Mouse (Mus musculus) bone marrow macrophage, adult 2 months (primary cell): Measurements from ENCODE around the gene Snx9. TPM values are rescaled to one million over a fixed set of nuclear protein-coding genes. Genes with fewer than 3 reads are reported as not detected.
A peak's percentile ranks its signal among the peaks of the same experiment; 100 is the strongest.

Experiments used
- H3K27ac ChIP-seq: 2 replicates; pipeline ENCODE4 v1.5.1; 2012; ENCODE audit warnings: low read depth, low read length; ENCODE audit not compliant: insufficient read depth
- H3K4me1 ChIP-seq: 2 replicates; pipeline ENCODE4 v1.6.1; 2012; ENCODE audit warnings: low read length; ENCODE audit not compliant: control insufficient read depth, insufficient read depth
- H3K4me3 ChIP-seq: 2 replicates; pipeline ENCODE4 v1.5.1; 2012; ENCODE audit warnings: mild to moderate bottlenecking, low read length, moderate library complexity; ENCODE audit not compliant: insufficient read depth
- CTCF ChIP-seq: IDR thresholded peaks from 2 replicates; pipeline ENCODE4 v1.5.1; 2012; ENCODE audit warnings: low read depth, mild to moderate bottlenecking, low read length, moderate library complexity
- POLR2A ChIP-seq: IDR thresholded peaks from 2 replicates; pipeline ENCODE4 v1.6.1; 2012; ENCODE audit warnings: mild to moderate bottlenecking, low read depth, low read length, borderline replicate concordance
- polyA plus RNA-seq: library from polyadenylated mRNA; stranded (reverse); fragments of >200 nt; gene quantifications from 2 replicates; pipeline ENCODE4 v1.2.4, GENCODE M21; 2012; ENCODE audit not compliant: missing spikeins, insufficient read depth, insufficient read length

Gene Snx9
- polyA plus RNA-seq, 1 experiment: 77.6 TPM

GRCm38 (mm10) chr17:5840550-5841127 lies 490 bp upstream of the Snx9 start:
- H3K4me3 ChIP-seq: peak overlapping the region; percentile 85
- TF ChIP-seq CTCF: no peak
- TF ChIP-seq POLR2A: no peak
- H3K4me1 ChIP-seq: peaks cover 20% of the 10 kb centered on the region
- H3K27ac ChIP-seq: peak overlapping the region; percentile 90

GRCm38 (mm10) chr17:5841943-5842273 lies 779 bp downstream of the Snx9 start:
- peak overlapping the region; percentile 85 for H3K4me3 ChIP-seq
- H3K27ac ChIP-seq: peak overlapping the region; percentile 90
- peaks cover 29% of the 10 kb centered on the region for H3K4me1 ChIP-seq
- TF ChIP-seq CTCF (no peak), POLR2A (no peak)

- peaks cover 32% of the 10 kb centered on the region for H3K4me1 ChIP-seq
- no peak overlapping the region for H3K27ac ChIP-seq
- H3K4me3 ChIP-seq: peak overlapping the region; percentile 7
- TF ChIP-seq POLR2A (no peak), CTCF (no peak)
These were observed 2.0 kb downstream of the Snx9 start for GRCm38 (mm10) chr17:5842988-5843640.

GRCm38 (mm10) chr17:5843641-5843990 lies 2.5 kb downstream of the Snx9 start:
- no peak overlapping the region for H3K4me3 ChIP-seq

GRCm38 (mm10) chr17:5845376-5845775 lies 4.2 kb downstream of the Snx9 start:
- TF ChIP-seq POLR2A (no peak), CTCF (no peak)
- no peak overlapping the region for H3K4me3 ChIP-seq
- no peak overlapping the region for H3K27ac ChIP-seq
- peaks cover 40% of the 10 kb centered on the region for H3K4me1 ChIP-seq

More at GRCm38 (mm10) chr17:5843641-5843990, 2.5 kb downstream of the Snx9 start:
- Histone ChIP-seq H3K27ac (no peak overlapping the region), H3K4me1 (peaks cover 33% of the 10 kb centered on the region)
- TF ChIP-seq CTCF (no peak), POLR2A (no peak)

- Histone ChIP-seq H3K4me3 (no peak overlapping the region), H3K4me1 (peaks cover 41% of the 10 kb centered on the region), H3K27ac (no peak overlapping the region)
- TF ChIP-seq CTCF (no peak), POLR2A (no peak)
These were observed 5.0 kb downstream of the Snx9 start for GRCm38 (mm10) chr17:5846101-5846500.

- no peak for TF ChIP-seq CTCF
- peak overlapping the region; percentile 91 for H3K27ac ChIP-seq
- H3K4me3 ChIP-seq: peak overlapping the region; percentile 35
- peaks cover 30% of the 10 kb centered on the region for H3K4me1 ChIP-seq
These were observed 7.7 kb downstream of the Snx9 start for GRCm38 (mm10) chr17:5848706-5849415.

GRCm38 (mm10) chr17:5849421-5849910 lies 8.3 kb downstream of the Snx9 start:
- H3K4me1 ChIP-seq: peaks cover 29% of the 10 kb centered on the region
- H3K4me3 ChIP-seq: peak overlapping the region; percentile 35
- peak overlapping the region; percentile 91 for H3K27ac ChIP-seq
- no peak; the same call in 1 of the 2 replicates for TF ChIP-seq POLR2A
- TF ChIP-seq CTCF: no peak

GRCm38 (mm10) chr17:5850031-5850430 lies 8.9 kb downstream of the Snx9 start:
- TF ChIP-seq CTCF: no peak
- no peak for TF ChIP-seq POLR2A
- H3K27ac ChIP-seq: peak overlapping the region; percentile 91
- H3K4me1 ChIP-seq: peaks cover 25% of the 10 kb centered on the region
- H3K4me3 ChIP-seq: no peak overlapping the region

GRCm38 (mm10) chr17:5850476-5850875 lies 9.3 kb downstream of the Snx9 start:
- Histone ChIP-seq H3K4me3 (no peak overlapping the region), H3K27ac (no peak overlapping the region), H3K4me1 (peaks cover 25% of the 10 kb centered on the region)
- TF ChIP-seq POLR2A: no peak
